Mouse (Mus musculus) hindbrain, postnatal 0 days (tissue): ENCODE measurements around the gene Acvr1b. TPM values are rescaled to one million over a fixed set of nuclear protein-coding genes. Genes with fewer than 3 reads are reported as not detected.

Source experiments
- ATAC-seq: fragments of 200-750 bp; cut with Nextera tagmentation; 2 replicates; pipeline ENCODE4 v1.8.0; 2017; ENCODE audit warnings: mild to moderate bottlenecking, moderate TSS enrichment, moderate library complexity
- DNase-seq: peaks from one replicate; pipeline ENCODE4 v3.0.0-alpha.2; 2015; ENCODE audit warnings: low spot score
- H3K27ac ChIP-seq: fragments of 300-500 bp; sonication (generic); 2 replicates; pipeline ENCODE4 v1.5.1; 2014; ENCODE audit warnings: mild to moderate bottlenecking
- H3K27me3 ChIP-seq: fragments of 300-500 bp; sonication (generic); 2 replicates; pipeline ENCODE4 v1.6.1; 2014; ENCODE audit warnings: low read length, mixed read lengths; ENCODE audit not compliant: insufficient read depth
- H3K36me3 ChIP-seq: fragments of 300-500 bp; sonication (generic); 2 replicates; pipeline ENCODE4 v1.6.1; 2014; ENCODE audit warnings: low read length, mixed read lengths; ENCODE audit not compliant: insufficient read depth
- H3K4me1 ChIP-seq: fragments of 300-500 bp; sonication (generic); 2 replicates; pipeline ENCODE4 v1.6.1; 2014; ENCODE audit warnings: antibody characterized with exemption, low read length, mixed read lengths; ENCODE audit not compliant: insufficient read depth
- H3K4me2 ChIP-seq: fragments of 300-500 bp; sonication (generic); 2 replicates; pipeline ENCODE4 v1.6.1; 2014; ENCODE audit warnings: low read depth, mild to moderate bottlenecking, low read length, moderate library complexity, mixed read lengths
- H3K4me3 ChIP-seq: fragments of 300-500 bp; sonication (generic); 2 replicates; pipeline ENCODE4 v1.5.1; 2014; ENCODE audit warnings: low read length
- H3K9ac ChIP-seq: fragments of 300-500 bp; sonication (generic); replicated peaks from 2 replicates; pipeline ENCODE4 v1.6.1; 2014; ENCODE audit warnings: mild to moderate bottlenecking, low read length, moderate library complexity, mixed read lengths
- H3K9me3 ChIP-seq: fragments of 300-500 bp; sonication (generic); 2 replicates; pipeline ENCODE4 v1.6.1; 2016; ENCODE audit warnings: low read length, mixed read lengths
- CTCF ChIP-seq: IDR thresholded peaks from 2 replicates; pipeline ENCODE4 v1.5.1; 2016; ENCODE audit warnings: antibody characterized with exemption, control low read depth, low read depth
- WGBS: fragments of 180-500 bp; shearing (Covaris S2); extraction: QIAGEN DNeasy Blood & Tissue Kit; methylation state at CpG from one replicate; pipeline ENCODE4 v1.1.7; 2014; 5-methylcytosine and 5-hydroxymethylcytosine counted together
- polyA plus RNA-seq: library from polyadenylated mRNA; unstranded; fragments of >200 nt; fragmentation: Nextera tagmentation; extraction: Ambion mirVana; gene quantifications from 2 replicates; pipeline ENCODE4 v1.2.1, GENCODE M21; 2015
- total RNA-seq: library from RNA; depleted of rRNA; stranded (reverse); fragments of >200 nt; gene quantifications from 2 replicates; pipeline ENCODE4 v1.2.3, GENCODE M21; 2014

Gene Acvr1b
- total and polyA plus RNA-seq, 2 experiments from 2014 or later = 14.6 to 74.5 TPM

DNA sequence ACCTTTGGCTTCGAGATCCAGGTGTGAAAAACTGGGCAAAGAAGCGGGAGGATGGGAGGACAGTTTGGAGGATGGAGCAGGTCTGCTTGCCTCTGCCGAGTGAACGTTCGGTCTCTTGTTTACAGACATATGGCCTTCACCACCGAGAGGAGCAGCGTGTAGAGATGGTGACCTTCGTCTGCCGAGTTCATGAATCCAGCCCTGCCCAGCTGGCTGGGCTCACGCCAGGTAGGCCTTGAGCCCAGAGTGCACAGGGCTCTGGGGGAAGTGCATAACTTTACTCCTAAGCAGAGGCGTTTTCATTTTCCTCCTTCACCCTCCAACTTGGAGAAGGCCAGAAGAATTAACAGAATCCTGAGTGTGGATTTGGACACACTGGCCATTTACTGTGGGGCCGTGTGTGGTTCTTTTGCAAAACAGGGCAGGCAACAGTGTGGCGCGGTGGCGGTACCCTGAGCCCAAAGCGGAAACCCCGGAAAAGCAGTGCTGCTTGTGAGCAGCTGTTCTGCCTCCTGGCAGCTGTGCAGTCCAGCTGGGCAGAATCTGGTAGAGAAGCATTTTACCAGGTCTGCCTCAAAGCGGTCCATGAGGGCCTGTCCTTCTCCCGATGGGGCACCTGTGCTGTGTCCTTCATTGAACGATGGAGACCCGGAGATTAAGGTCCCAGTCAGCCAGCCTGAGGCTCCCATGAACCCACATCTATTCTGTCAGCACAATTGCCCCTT lies 55.2 kb downstream of the Acvr1b start:
- no peak for TF ChIP-seq CTCF
- no peak overlapping the region for H3K9ac ChIP-seq
- no peaks in the 10 kb centered on the region for H3K4me1 ChIP-seq
- ATAC-seq (no peak), DNase-seq (no peak)
- no peak overlapping the region for H3K4me3 ChIP-seq
- no peak overlapping the region for H3K4me2 ChIP-seq
- no peaks in the 10 kb centered on the region for H3K36me3 ChIP-seq
- H3K27me3 ChIP-seq = no peaks in the 10 kb centered on the region
- 87% methylated on average over 21 of the region's 21 CpGs for WGBS
- H3K27ac ChIP-seq = no peak overlapping the region
- no peaks in the 10 kb centered on the region for H3K9me3 ChIP-seq

DNA sequence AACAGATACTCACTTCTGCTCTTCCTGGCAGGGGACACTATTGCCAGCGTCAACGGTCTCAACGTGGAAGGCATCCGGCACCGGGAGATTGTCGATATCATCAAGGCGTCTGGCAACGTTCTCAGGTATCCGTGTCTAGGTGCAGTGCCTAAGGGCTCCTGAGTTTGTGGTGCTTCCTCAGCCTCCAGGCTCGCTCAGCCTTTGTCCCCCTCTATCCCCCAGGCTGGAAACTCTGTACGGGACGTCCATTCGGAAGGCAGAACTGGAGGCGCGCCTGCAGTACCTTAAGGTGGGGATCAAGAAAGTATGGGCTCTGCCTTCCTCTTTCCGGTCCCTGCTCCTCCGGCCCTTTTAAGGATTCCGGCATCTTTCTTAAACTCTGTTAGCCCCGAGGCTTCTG lies 56.6 kb downstream of the Acvr1b start:
- H3K4me3 ChIP-seq = no peak overlapping the region
- no peaks in the 10 kb centered on the region for H3K4me1 ChIP-seq
- H3K27ac ChIP-seq = no peak overlapping the region
- ATAC-seq (no peak), DNase-seq (no peak)
- H3K9ac ChIP-seq = no peak overlapping the region
- no peak overlapping the region for H3K4me2 ChIP-seq
- H3K36me3 ChIP-seq = no peaks in the 10 kb centered on the region
- H3K27me3 ChIP-seq = no peaks in the 10 kb centered on the region
- no peak for TF ChIP-seq CTCF
- no peaks in the 10 kb centered on the region for H3K9me3 ChIP-seq
- 97% methylated on average over 19 of the region's 19 CpGs for WGBS

DNA sequence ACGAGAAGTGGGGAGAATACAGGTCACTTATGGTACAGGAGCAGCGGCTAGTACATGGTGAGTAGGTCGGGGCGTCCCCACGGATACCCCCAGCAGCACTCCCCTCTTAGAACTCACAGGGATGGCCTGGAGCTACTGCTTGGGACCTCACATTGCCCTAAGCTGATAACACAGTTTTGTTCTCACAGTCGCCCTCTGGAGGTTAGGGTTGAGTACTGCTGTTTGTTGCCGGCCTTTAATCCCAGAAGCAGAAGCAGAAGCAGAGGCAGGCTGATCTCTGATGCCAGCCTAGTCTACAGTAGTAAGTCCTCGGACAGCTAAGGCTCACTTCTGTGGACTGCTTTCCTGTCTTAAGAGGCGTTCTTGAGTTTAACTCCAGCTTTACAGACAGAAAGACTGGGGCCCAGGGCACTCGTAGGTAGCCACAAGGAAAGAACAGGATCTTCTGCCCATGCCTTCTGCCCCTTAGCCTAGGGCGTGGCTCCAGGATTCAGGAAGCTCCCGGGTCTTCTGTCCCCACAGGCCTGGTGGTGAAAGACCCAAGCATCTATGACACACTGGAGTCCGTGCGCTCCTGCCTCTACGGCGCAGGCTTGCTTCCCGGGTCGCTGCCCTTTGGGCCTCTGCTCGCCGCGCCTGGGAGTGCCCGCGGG lies 57.3 kb downstream of the Acvr1b start:
- ATAC-seq = no peak
- Histone ChIP-seq H3K9ac (0 out of 2 replicates have a peak overlapping the region, but pooled peaks have one; percentile 5), H3K4me3 (peak overlapping the region; percentile 23), H3K9me3 (no peaks in the 10 kb centered on the region), H3K4me1 (no peaks in the 10 kb centered on the region), H3K4me2 (peak overlapping the region; percentile 47), H3K27me3 (no peaks in the 10 kb centered on the region), H3K36me3 (no peaks in the 10 kb centered on the region), H3K27ac (no peak overlapping the region)
- TF ChIP-seq CTCF = peak; percentile 51
- DNase-seq = no peak
- 79% methylated on average over 23 of the region's 23 CpGs for WGBS

DNA sequence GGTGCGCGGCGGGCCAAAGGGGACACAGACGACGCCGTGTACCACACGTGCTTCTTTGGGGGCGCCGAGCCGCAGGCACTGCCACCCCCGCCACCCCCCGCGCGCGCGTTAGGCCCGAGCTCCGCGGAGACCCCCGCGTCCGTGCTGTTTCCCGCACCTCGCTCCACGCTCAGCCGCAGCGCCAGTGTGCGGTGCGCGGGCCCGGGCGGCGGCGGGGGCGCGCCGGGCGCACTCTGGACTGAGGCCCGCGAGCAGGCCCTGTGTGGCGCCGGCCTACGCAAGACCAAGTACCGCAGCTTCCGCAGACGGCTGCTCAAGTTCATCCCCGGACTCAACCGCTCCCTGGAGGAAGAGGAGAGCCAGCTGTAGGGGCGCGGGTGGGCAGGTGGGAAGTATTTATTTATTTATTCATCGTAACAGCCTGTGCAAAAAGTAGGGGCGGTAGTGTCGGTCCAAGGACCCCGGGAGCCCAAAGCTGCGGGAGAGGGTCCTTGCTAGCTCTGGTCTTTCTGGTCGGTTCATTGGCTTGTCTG lies 57.8 kb downstream of the Acvr1b start:
- H3K9ac ChIP-seq = 0 out of 2 replicates have a peak overlapping the region, but pooled peaks have one; percentile 5
- 51% methylated on average over 40 of the region's 56 CpGs for WGBS
- DNase-seq = no peak

DNA sequence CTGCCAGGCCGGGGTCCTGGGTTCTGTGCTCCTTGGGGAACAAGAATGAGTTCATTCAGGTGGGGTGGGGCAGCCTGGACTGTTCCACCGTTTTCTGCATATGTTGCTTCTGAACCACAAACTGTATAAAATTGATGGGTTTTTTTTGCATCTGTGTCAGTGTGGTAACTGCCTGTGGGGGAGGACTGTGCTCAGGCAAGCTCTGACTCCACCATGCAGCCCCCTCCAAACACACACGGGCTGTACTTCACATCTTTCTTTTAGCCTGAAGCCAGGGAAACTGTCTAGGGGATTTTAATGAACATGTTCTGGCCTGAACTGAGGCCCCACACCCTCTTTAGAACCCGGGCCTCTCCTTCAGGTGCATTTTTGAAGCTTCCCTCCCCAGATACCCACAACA lies 58.7 kb downstream of the Acvr1b start:
- Histone ChIP-seq H3K36me3 (no peaks in the 10 kb centered on the region), H3K27me3 (no peaks in the 10 kb centered on the region), H3K4me3 (no peak overlapping the region), H3K27ac (no peak overlapping the region), H3K4me1 (no peaks in the 10 kb centered on the region), H3K9me3 (no peaks in the 10 kb centered on the region), H3K4me2 (no peak overlapping the region), H3K9ac (no peak overlapping the region)
- whole genome bisulfite sequencing = 75% methylated on average over 4 of the region's 4 CpGs
- TF ChIP-seq CTCF = no peak
- no peak for DNase-seq
- ATAC-seq = no peak

More for the DNA sequence above, 57.8 kb downstream of the Acvr1b start:
- no peaks in the 10 kb centered on the region for H3K27me3 ChIP-seq
- ATAC-seq = no peak
- H3K36me3 ChIP-seq = no peaks in the 10 kb centered on the region
- peak overlapping the region; percentile 47 for H3K4me2 ChIP-seq
- H3K9me3 ChIP-seq = no peaks in the 10 kb centered on the region
- H3K4me1 ChIP-seq = no peaks in the 10 kb centered on the region
- TF ChIP-seq CTCF = no peak
- no peak overlapping the region for H3K27ac ChIP-seq
- peak overlapping the region; percentile 23 for H3K4me3 ChIP-seq

DNA sequence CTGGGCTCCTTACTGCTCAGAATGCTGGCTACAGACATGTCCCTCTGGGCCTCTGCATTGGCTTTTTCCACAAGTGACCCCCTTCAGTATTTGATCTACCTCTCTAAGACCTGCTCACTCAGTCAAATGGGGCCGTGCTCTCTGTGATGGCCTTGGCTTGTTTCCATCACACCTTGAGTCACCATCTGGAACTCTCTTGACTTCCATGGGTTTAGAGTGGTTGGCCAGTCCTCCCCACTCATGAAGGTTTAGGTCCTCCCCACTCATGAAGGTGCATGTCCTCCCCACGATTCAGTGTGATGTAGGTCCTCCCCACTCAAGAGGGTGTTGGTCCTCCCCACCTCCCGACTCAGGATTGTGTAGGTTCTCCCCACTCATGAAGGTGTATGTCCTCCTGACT lies 59.3 kb downstream of the Acvr1b start:
- Histone ChIP-seq H3K4me1 (no peaks in the 10 kb centered on the region), H3K9me3 (no peaks in the 10 kb centered on the region), H3K27me3 (no peaks in the 10 kb centered on the region), H3K36me3 (no peaks in the 10 kb centered on the region), H3K4me3 (no peak overlapping the region), H3K4me2 (no peak overlapping the region), H3K9ac (no peak overlapping the region), H3K27ac (no peak overlapping the region)
- 0 out of 2 replicates have a peak, but pooled peaks have one; percentile 4 for ATAC-seq
- TF ChIP-seq CTCF = no peak
- no peak for DNase-seq
- WGBS = 82% methylated on average over 3 of the region's 3 CpGs
